Mouse (Mus musculus) urinary bladder, postnatal 10 days (tissue): ENCODE measurements around the gene Qser1.

Source experiments
- DNase-seq: peaks from one replicate; pipeline ENCODE4 v3.0.0; 2022; ENCODE audit warnings: low spot score

Gene Qser1

GRCm38 (mm10) chr2:104736241-104736640, 80.3 kb downstream of the Qser1 start:
- DNase-seq: no peak

- DNase-seq: no peak
Observed at GRCm38 (mm10) chr2:104732562-104733256, 83.9 kb downstream of the Qser1 start.

GRCm38 (mm10) chr2:104732033-104732444, 84.5 kb downstream of the Qser1 start:
- DNase-seq: no peak

- no peak for DNase-seq
Observed at GRCm38 (mm10) chr2:104727369-104727768, 89.2 kb downstream of the Qser1 start.

GRCm38 (mm10) chr2:104722021-104722420, 94.5 kb downstream of the Qser1 start:
- no peak for DNase-seq

- DNase-seq: no peak
Observed at GRCm38 (mm10) chr2:104717827-104718226, 98.7 kb downstream of the Qser1 start.

- no peak for DNase-seq
Observed at GRCm38 (mm10) chr2:104717231-104717735, 99.3 kb downstream of the Qser1 start.

GRCm38 (mm10) chr2:104716279-104716678, 100.3 kb downstream of the Qser1 start, which contains the start of gene Pin1rt1:
Gene Pin1rt1 (minus strand): TSS chr2:104716379.
- DNase-seq: no peak

GRCm38 (mm10) chr2:104714254-104714691, 102.3 kb downstream of the Qser1 start:
- no peak for DNase-seq

GRCm38 (mm10) chr2:104712486-104712809, 104.1 kb downstream of the Qser1 start:
- DNase-seq: no peak

- no peak for DNase-seq
Observed at GRCm38 (mm10) chr2:104711585-104712485, 104.7 kb downstream of the Qser1 start, which contains the start of gene Tcp11l1. Gene Tcp11l1 (minus strand): TSS chr2:104712169.

GRCm38 (mm10) chr2:104710670-104711370, 105.7 kb downstream of the Qser1 start:
- no peak for DNase-seq

- DNase-seq: no peak
Observed at GRCm38 (mm10) chr2:104709786-104710337, 106.7 kb downstream of the Qser1 start.
